Mouse (Mus musculus) fibroblast of lung, adult 2 months (primary cell): ENCODE data around the gene Timm17b.
A peak's percentile ranks its signal among the peaks of the same experiment; 100 is the strongest.
"Not testable (repeated sequence)": the region's sequence is repeated elsewhere in the genome, so short reads cannot be mapped to it uniquely, and the experiment has no call there.

Experiments used
- DNase-seq: peaks from one replicate; pipeline ENCODE4 v3.0.0-alpha.2; 2011; ENCODE audit warnings: low read depth

Gene Timm17b

GRCm38 (mm10) chrX:7898880-7899874 lies at the start of gene Timm17b, which contains the start of gene Pqbp1:
Gene Timm17b, plus strand, starts transcription at chrX:7899357.
Gene Pqbp1, minus strand, starts transcription at chrX:7899269.
- DNase-seq: peak; percentile 76

- DNase-seq: no peak
Observed at GRCm38 (mm10) chrX:7854578-7854977, 44.6 kb upstream of the Timm17b start.

- no peak for DNase-seq
Observed at GRCm38 (mm10) chrX:7859191-7859753, 39.9 kb upstream of the Timm17b start.

- no peak for DNase-seq
Observed at GRCm38 (mm10) chrX:7863181-7863580, 36.0 kb upstream of the Timm17b start.

- no peak for DNase-seq
Observed at GRCm38 (mm10) chrX:7864551-7864950, 34.6 kb upstream of the Timm17b start.

- DNase-seq: no peak
Observed at GRCm38 (mm10) chrX:7865343-7865742, 33.8 kb upstream of the Timm17b start.

GRCm38 (mm10) chrX:7865786-7866185 lies 33.4 kb upstream of the Timm17b start:
- no peak for DNase-seq

- DNase-seq: no peak
Observed at GRCm38 (mm10) chrX:7867141-7867540, 32.0 kb upstream of the Timm17b start.

GRCm38 (mm10) chrX:7868506-7868905 lies 30.7 kb upstream of the Timm17b start:
- no peak for DNase-seq

GRCm38 (mm10) chrX:7869826-7870225 lies 29.3 kb upstream of the Timm17b start:
- DNase-seq: no peak

- DNase-seq: no peak
Observed at GRCm38 (mm10) chrX:7878007-7878419, 21.1 kb upstream of the Timm17b start, which contains the start of gene Pim2. Gene Pim2, plus strand, starts transcription at chrX:7878262.

- no peak for DNase-seq
Observed at GRCm38 (mm10) chrX:7878495-7878894, 20.7 kb upstream of the Timm17b start.

- peak; percentile 45 for DNase-seq
Observed at GRCm38 (mm10) chrX:7879819-7880218, 19.3 kb upstream of the Timm17b start.

GRCm38 (mm10) chrX:7883841-7884567 lies 15.2 kb upstream of the Timm17b start, which contains the start of gene Slc35a2:
Gene Slc35a2, plus strand, starts transcription at chrX:7884028.
- DNase-seq: peak; percentile 77

GRCm38 (mm10) chrX:7898211-7898610 lies 946 bp upstream of the Timm17b start:
- no peak for DNase-seq

GRCm38 (mm10) chrX:7904441-7904840 lies 5.3 kb downstream of the Timm17b start:
- no peak for DNase-seq

GRCm38 (mm10) chrX:7907735-7908134 lies 8.6 kb downstream of the Timm17b start, which contains the start of gene Gm10491:
Gene Gm10491, minus strand, starts transcription at chrX:7907835.
- no peak for DNase-seq

- DNase-seq: not testable (repeated sequence)
Observed at GRCm38 (mm10) chrX:7909242-7909641, 10.1 kb downstream of the Timm17b start, which contains the start of gene Gm10490. Gene Gm10490, plus strand, starts transcription at chrX:7909542.

- DNase-seq: no peak
Observed at GRCm38 (mm10) chrX:7910473-7910872, 11.3 kb downstream of the Timm17b start.

GRCm38 (mm10) chrX:7915669-7916068 lies 16.5 kb downstream of the Timm17b start:
- not testable (repeated sequence) for DNase-seq

- not testable (repeated sequence) for DNase-seq
Observed at GRCm38 (mm10) chrX:7917960-7918359, 18.8 kb downstream of the Timm17b start.
